Mouse (Mus musculus) urinary bladder, adult 2 months (tissue): ENCODE measurements around the gene Vamp8. TPM values are rescaled to one million over a fixed set of nuclear protein-coding genes. Genes with fewer than 3 reads are reported as not detected.
A peak's percentile ranks its signal among the peaks of the same experiment; 100 is the strongest.

Experiments used
- DNase-seq: peaks from one replicate; pipeline ENCODE4 v3.0.0; 2022; ENCODE audit warnings: low spot score
- polyA plus RNA-seq: library from polyadenylated mRNA; depleted of rRNA; stranded (reverse); fragments of >200 nt; gene quantifications from 2 replicates; pipeline ENCODE4 v1.2.3, GENCODE M21; 2012; rRNA removed

Vamp8 gene
- polyA plus RNA-seq, result 258 and 282 TPM in 2 replicates

DNA sequence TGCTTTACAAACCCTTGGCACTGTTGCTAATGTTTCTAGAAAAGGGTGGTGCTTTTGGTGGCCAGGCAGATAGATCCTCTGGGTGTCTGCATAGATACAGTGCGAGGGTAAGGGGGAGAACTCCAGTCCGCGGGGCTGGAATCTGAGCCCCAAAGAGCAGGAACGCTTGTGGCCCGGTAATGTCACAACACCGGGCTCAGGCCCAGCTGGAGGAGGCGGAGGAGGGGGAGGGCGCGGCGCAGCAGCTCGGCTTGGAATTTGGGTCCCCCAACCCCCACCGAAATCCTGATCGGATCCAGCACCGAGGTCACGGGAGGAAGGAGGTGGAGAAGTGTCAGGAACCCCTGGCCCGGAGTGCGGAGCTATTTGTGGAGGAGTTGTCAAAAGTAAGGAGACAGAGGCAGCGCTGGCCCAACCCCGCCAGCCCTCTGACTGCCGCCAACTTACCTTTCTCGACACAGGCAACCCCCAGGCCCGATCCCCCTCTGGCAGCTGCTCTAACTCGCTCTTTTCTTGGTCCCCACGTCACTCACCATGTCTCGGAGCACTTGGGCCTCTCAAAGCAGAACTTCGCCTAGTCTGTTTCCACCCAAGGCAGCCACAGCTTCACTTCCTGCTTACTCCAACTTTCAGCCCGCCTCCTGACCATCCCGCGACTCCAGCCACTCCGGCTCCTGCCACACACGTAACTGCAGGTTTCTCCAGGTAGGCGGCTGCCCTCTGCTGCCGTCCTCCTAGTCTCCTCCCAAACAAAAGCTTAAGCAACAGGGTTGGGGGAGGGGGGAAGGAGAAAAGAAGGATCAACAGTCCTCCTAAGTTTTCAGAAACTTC, at the start of gene Vamp8:
Vamp8 (minus strand) TSS at position 763 of the 831 bp plus-strand sequence.
- DNase-seq, result peak; percentile 76

DNA sequence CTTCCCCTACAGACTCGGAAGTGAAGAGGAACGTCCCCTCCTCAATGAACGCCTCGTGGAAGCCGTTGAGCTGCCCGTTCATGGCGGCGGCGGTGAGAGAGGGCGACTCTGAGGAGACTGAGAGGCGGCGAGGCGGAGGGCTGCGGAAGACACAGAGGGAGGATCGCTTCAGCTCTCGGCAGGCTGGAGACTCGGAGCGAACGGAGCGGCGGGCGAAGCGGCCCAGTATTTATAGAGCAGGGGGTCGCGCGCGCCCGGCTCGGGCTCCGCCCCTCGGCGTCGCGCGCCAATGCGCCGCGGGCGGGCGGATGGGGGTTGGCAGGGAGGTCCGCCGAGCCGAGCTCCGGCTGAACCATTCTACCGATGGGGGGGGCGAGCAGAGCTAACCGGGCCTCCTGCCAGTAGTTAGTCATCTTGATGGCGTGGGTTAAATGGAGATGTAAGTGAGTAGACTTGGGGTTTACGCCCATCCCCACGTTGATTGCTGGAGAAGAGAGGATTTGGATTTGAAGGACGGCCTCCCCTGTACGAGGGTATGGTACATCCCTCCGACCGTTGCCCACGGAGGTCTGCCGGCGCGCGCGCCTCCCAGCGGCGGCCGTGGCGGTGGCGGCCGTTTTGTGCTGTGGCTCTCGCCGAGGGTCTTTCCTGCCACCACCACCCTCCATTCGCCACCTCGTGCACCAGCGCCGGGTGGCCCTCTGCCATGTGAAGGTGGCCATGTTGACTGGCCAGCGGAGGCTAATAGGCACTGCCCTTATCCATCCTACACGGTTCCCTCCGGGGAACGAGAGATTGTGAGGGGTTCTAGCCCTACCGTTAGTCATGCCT, 49.1 kb upstream of the Vamp8 start, which contains the start of gene Mat2a:
Mat2a (minus strand) TSS at position 204 of the 831 bp plus-strand sequence.
- peak; percentile 97 for DNase-seq

DNA sequence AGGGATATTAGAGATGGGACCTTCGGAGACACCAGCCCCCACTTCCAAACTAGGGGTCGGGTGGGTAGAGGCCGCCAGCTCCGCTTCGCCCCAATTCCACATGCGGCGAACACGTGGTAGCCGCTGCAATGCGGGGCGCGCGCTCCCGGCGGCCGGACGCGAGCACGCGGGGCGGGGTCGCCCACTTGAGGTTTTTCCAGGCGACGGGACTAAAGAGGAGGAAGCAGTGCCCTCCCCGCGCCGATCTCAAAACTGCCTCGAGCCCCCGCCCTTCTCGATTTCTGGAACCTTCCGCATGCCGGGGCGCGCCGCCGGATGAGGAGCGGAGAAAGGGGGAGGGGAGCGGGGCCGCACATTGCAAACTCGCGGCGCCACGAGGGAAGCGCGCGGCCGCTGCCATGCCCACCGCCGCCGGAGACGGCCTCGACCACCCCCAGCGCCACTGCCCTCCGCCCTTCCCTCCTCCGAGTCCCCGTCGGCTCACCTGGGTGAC, 48.4 kb upstream of the Vamp8 start:
- peak; percentile 81 for DNase-seq

DNA sequence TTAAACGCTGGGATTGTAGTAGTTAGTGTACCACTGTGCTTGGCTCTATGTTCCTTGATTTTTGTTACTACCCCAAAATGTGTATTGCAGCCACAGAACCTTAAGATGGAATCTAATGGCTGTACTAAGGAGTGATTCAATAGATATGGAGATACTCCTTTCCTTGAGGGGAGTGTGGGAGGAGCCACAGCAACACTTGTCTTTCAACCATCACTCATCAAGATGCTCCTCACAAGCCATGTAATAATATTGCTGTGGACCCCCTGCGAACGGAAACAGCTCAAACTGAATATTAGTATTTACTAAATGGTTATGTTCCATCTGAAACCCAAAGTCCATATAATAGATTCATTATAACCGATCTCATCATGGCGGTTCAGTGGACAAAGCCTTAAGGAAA, 47.7 kb upstream of the Vamp8 start:
- no peak for DNase-seq

DNA sequence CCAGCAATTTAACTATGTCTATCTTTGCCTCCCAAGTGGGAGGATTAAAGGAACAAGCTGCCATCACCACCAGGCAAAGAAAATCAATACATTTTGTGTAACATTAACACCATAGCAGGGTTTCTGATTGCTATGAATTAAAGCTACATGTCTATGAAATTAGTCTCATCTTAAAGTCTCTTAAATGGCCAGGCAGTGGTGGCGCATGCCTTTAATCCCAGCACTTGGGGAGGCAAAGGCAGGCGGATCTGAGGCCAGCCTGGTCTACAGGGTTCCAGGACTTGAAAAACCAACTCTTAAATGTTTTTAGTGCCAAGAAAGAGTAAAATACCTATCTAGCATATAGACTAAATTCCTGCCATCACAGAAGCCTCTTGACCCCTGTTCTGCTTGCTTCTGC, 41.6 kb upstream of the Vamp8 start:
- no peak for DNase-seq

DNA sequence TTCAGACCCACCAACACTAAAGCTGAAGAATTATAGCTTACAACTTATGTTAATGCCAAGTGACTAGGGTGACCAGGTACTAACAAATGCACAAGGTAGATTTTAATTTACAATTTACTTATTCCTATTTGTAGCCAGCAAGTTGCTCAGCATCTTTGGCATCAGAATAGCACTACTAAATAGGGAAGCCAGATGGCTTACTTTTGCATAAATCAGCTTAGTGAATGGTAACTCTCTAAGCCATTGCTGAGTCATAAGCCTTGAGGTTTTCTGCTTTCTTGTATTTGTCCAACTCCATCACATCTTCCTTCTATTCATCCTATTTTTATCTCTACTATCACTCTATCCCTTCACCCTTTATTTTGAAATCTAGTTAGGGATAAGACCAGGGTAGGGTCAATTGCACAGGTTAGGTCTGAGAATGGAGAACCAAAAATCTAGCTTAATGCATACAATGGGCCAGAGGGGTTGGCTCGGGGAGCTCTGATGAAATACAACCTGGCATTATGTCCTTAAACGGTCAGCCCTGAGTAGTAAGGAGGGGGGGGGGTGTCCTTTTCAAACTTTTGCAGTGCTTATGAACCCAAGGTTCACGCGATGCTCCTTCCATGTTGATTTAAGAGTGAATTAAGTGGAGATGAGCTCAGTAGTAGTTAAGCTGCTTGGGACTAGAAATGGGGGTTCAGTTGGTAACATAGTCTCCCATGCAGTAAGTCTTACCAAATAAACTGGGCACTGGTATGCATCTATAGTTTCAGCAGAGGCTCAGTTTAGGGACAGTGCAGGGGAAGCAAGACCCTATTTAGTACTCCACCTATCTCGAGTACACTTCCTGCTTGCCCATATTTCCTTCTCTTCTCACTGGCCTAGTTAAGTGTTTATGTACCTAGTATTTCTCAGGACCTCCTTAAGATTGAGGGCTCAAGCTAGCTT, 40.8 kb upstream of the Vamp8 start:
- DNase-seq, result no peak

DNA sequence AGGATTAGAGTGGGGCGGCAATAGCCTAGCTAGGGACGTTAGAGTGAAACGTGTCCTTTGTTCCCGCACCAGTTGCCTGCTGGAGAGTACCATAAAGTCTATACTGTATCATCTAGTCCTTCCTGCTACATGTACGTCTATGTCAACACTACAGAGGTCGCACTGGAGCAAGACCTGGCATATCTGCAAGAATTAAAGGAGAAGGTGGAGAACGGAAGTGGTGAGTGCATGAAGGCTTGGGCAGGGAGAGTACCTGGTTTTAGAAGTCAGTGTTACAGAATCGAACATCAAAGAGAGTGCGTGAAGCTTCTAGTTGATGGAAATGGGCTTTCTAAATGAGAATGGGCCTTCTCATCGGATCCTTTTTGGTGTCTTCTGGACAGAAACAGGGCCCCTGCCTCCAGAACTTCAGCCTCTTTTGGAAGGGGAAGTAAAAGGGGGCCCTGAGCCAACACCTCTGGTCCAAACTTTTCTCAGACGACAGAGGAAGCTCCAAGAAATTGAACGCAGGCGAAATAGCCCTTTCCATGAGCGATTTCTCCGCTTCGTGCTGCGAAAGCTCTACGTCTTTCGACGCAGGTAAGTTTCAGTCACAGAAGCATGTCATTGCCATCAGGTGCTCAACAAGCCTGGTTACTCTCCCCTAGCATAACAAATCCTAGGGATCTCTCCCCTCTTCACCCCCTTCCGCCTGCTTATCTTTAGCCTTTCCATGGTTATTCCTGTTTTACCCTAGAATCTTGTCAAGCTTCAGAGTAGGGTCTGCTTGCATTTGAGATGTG, 38.7 kb upstream of the Vamp8 start:
- no peak for DNase-seq

DNA sequence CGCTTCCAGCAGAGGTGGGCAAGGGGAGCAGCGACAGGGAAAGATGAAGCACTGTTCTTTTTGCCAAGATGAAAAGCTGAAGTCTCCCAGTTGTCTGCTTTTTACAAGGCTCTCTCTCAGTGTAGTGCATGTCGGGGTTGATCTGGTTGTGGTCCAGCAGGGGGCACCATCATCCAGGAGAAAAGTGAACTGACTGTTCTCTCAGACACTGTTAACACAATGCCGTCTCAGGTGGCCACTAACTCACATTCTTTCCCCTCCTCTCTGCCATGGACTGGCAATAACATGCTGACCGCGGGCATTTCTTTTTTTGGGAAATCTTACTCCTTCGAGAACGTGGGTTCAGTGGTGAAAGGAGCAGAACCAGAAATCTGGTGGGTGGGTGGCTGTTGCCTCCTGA, 37.5 kb upstream of the Vamp8 start:
- peak; percentile 61 for DNase-seq

DNA sequence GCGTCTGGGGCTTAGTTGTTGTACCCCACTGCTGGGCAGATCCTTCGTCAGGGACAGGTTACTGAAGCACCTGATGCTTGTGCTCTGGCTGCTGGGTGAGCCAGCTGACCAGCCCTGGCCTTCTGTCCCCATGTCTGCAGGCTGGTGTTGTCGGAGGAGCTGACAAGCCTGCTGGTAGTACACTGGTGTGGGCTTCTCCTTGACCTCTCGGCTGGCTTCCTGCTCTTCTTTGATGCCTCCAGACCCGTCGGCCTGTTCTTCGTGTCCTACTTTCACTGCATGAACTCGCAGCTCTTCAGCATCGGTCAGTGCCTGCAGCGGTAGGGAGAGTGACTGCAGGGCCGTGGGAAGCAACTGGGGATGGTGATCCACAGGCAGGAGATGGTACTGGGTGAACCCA, 35.1 kb upstream of the Vamp8 start:
- DNase-seq, result no peak

DNA sequence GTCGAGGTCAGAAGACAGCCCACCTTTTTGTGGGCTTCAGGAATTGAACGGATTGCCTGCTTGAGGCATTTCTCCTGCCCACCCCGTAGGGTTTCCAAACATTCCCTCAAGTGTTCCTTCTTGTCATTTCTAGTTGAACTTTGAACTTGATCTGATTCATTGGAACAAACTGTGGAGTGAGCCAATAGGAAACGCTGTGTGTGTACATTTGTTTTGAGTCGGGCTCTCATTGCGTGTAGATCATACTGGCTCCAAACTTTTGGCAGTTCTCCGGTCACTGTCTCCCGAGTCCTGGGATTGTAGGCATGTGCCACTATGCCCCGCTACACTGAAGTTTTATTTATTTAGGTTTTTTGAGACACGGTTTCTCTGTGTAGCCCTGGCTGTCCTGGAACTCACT, 30.4 kb upstream of the Vamp8 start:
- no peak for DNase-seq

DNA sequence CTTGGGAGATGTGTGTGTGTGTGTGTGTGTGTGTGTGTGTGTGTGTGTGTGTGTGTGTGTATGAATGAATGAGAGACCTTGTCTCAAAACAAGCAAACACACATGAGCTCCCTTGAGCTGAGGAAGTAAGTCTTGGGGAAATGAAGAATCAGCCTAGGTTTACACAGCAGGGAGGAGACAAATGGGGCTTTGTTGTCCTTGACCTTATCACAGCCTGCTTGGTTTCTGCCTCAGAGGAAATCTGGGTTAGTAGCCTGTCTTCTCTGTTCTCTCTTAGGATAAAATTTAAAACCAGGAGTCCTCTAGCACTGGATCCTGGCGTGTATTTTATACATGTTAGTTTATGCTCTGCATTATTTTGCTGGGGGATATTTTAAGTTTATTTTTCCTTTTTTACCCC, 29.3 kb upstream of the Vamp8 start:
- DNase-seq, result no peak

DNA sequence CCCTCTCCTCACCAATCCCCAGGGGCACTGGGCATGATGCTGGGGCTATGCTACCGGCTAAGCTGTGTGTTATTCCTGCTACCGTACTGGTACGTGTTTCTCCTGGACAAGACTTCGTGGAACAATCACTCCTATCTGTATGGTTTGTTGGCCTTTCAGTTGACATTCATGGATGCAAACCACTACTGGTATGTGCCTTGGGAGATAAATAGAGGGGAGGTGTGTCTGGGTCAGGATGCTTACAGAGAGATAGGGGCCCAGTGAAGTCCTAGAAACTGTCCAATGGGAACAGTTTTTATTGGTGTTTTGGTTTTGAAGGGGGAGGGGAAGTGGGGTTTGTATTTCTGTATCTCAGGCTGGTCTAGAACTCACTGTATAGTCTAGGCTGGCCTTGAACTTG, 27.8 kb upstream of the Vamp8 start:
- no peak for DNase-seq

DNA sequence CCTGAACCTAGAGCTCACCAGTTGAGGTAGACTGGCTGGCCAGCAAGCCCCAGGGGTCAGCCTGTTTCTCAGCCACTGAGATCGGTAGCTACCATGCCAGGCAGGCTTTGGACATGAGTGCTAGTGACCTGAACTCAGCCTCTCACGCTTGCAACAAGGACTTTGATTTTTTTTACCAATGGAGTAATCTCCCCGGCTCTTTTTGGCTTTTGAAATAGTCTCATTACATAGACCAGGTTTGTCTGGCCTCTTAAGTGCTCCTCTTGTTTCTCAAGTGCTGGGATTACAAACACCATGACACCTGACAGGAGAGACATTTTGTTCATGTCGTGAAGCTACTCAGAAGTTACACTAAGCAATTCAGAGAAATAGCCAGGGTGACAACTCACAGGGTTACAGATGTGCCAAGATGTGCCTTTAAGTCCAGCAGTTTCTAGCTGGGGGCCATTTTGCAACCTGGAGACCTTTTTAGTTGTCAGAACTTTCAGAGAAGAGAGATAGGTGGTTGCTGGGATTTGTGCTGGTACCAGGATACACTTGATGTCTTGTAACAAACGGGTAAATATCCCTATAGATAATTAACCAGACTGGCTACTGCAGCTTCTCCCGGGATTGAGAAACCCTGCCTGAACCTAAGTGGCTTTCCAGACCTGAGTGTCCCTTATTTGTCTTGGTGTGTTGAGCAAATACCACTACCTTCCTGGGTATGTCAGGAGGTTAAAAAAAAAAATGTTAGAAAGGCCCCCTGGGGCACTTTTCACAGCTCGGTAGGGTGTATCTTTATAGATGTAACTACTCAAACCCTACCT, 25.7 kb upstream of the Vamp8 start:
- no peak for DNase-seq

DNA sequence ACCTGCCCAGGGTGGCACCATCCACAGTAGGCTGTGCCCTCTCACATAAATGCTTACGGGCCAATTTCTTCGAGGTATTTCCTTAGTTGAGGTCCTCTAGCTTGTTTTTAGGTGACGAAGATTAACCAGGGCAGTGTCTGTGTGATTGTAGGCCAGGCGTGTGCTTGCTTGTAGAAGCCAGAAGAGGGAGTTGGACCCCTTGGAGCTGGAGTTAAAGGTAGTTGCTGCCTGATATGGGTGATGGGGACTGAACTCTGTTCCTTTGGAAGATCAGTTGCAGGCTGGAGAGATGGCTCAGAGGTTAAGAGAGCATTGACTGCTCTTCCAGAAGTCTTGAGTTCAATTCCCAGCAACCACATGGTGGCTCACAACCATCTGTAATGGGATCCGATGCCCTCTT, 24.7 kb upstream of the Vamp8 start:
- DNase-seq, result no peak

DNA sequence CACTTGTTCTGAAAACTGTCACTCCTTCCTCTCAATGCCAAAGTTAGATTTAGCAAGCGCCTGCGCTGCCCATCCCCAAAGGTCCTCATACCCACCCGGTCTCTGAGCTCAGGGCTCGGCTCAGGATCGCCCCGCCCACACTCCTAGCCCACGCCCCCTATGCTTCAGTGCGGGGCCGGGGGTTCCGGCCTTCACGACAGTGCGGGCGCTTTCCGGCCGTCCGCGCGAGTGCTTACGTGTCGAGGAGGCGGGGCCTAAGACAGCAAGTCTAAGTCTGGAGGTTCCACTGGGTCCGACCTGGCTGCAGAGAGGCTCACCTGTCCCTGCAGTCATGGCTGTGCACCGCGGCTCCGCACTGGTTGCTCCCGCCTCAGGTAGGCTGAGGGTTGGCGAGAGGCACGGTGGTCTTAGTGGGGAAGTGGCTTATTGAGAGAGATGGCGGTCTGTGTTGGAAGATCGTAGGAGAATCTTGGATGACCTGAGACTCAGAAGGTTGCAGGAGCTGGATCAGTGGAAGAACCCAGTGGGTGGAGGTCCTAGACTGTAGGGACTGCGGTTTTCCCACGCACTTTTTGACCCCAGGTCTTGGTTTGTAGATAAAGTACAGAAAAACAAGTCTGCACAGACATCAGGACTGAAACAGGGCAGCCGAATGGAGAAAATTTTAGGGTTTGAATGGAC, 23.7 kb upstream of the Vamp8 start, which contains the start of gene Ggcx:
Ggcx (plus strand) TSS at position 233 of the 681 bp plus-strand sequence.
- peak; percentile 78 for DNase-seq

DNA sequence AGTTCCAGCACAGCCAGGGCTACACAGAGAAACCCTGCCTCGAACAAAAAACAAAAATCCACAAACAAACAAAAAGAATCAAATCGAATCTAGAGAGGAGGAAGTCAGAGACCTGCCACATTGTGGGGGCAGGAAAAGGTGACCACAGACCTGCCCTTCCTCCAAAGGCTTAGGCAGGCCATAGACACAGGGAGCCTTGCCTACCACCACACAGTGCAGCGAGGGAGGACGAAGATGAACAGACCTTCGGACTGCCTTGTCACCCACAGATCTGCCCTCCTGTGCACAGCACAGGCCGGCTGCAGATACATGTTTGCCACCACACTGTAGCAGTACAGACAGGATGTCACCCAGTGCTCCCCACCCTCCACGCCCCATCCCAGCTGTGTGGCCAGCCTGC, 20.0 kb upstream of the Vamp8 start:
- DNase-seq, result no peak

DNA sequence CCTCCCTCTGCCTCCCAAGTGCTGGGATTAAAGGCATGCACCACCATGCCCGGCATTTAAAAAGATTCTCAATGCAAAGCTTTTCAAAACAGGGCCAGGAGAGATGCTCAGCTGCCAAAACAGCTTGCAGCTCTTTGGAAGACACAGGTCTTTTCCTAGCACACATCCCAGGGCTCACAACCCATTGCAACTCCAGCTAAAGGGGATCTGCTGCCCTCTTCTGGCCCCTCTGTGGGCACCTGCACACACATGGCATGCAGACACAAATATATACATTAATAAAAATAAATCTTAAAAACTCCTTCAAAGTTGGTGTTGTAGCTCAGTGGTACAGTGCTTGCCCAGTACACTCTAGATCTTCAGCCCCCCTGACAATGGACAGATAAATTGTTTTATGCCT, 19.5 kb upstream of the Vamp8 start:
- no peak for DNase-seq

DNA sequence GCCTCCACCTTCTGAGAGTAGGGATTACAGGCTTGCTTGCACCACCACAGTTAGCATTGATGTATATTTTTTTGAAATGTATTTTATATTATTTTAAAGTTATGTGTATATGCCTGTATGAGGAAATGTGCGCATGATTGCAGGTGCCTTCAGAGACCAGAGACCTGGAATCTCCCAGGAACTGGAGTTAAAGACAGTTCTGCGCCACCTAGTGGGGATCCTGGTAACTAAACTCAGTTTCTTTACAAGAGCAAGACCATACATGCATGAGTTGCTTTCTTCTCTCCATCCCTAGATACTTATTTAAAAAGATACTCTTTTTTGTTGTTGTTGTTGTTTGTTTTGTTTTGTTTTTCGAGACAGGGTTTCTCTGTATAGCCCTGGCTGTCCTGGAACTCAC, 19.1 kb upstream of the Vamp8 start:
- no peak for DNase-seq

DNA sequence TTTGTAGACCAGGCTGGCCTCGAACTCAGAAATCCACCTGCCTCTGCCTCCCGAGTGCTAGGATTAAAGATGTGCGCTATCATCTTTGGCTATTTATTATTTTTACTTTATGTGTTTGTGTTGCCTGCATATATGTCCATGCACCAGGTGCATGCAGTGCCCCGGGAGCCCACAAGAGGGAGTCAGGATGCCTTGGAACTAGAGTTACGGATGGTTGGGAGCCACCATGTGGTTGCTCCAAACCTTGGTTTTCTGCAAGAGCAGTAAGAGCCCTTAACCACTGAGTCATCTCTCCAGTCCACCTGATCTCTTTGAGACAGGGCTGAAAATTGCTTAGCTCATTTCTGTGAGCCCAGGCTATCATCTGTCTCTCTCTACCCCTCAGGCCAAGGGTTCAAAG, 16.6 kb upstream of the Vamp8 start:
- peak; percentile 61 for DNase-seq
